Mouse (Mus musculus): Measurements from ENCODE around the gene 4930519P11Rik.

The 4930519P11Rik gene

GRCm38 (mm10) chr2:154613118-154614115 is at the start of gene 4930519P11Rik, which contains the start of gene Zfp341:
TSS of gene 4930519P11Rik (minus strand) at chr2:154613437.
TSS of gene Zfp341 (plus strand) at chr2:154613297.
- peak; percentile 88 to 89 for DNase-seq

- DNase-seq, result no peak
Measured at GRCm38 (mm10) chr2:154659531-154660074, 46.4 kb upstream of the 4930519P11Rik start.

GRCm38 (mm10) chr2:154659070-154659469 is 45.8 kb upstream of the 4930519P11Rik start:
- no peak for DNase-seq

- peak; percentile 29 to 42 for DNase-seq
Measured at GRCm38 (mm10) chr2:154657486-154658237, 44.4 kb upstream of the 4930519P11Rik start.

- peak; percentile 98 for DNase-seq
Measured at GRCm38 (mm10) chr2:154656710-154657485, 43.7 kb upstream of the 4930519P11Rik start.

GRCm38 (mm10) chr2:154655878-154656414 is 42.7 kb upstream of the 4930519P11Rik start:
- DNase-seq, result no peak

GRCm38 (mm10) chr2:154654976-154655375 is 41.7 kb upstream of the 4930519P11Rik start:
- DNase-seq, result no peak

GRCm38 (mm10) chr2:154651363-154651762 is 38.1 kb upstream of the 4930519P11Rik start, which contains the start of gene Chmp4b:
TSS of gene Chmp4b (plus strand) at chr2:154651705.
- peak; percentile 62 to 80 for DNase-seq

- DNase-seq, result no peak
Measured at GRCm38 (mm10) chr2:154650404-154650803, 37.2 kb upstream of the 4930519P11Rik start.

GRCm38 (mm10) chr2:154648086-154648485 is 34.8 kb upstream of the 4930519P11Rik start:
- peak; percentile 45 to 57 for DNase-seq

GRCm38 (mm10) chr2:154646634-154647033 is 33.4 kb upstream of the 4930519P11Rik start:
- DNase-seq, result peak in 1 of 2 experiments; percentile 38

- DNase-seq, result no peak
Measured at GRCm38 (mm10) chr2:154642712-154643385, 29.6 kb upstream of the 4930519P11Rik start.

GRCm38 (mm10) chr2:154642005-154642459 is 28.8 kb upstream of the 4930519P11Rik start:
- DNase-seq, result peak in 1 of 2 experiments; percentile 43

- DNase-seq, result no peak
Measured at GRCm38 (mm10) chr2:154641176-154641575, 27.9 kb upstream of the 4930519P11Rik start.

- no peak for DNase-seq
Measured at GRCm38 (mm10) chr2:154639115-154639514, 25.9 kb upstream of the 4930519P11Rik start.

GRCm38 (mm10) chr2:154638521-154638920 is 25.3 kb upstream of the 4930519P11Rik start:
- DNase-seq, result no peak

- DNase-seq, result no peak
Measured at GRCm38 (mm10) chr2:154635826-154636225, 22.6 kb upstream of the 4930519P11Rik start.

- DNase-seq, result no peak
Measured at GRCm38 (mm10) chr2:154633876-154634644, 20.8 kb upstream of the 4930519P11Rik start.

GRCm38 (mm10) chr2:154633039-154633742 is 20.0 kb upstream of the 4930519P11Rik start:
- no peak for DNase-seq

Data from kidney, adult 8-10 months (tissue).